Mouse (Mus musculus) liver, embryonic 14.5 days (tissue): ENCODE results near the gene Kcnip3. TPM values are rescaled to one million over a fixed set of nuclear protein-coding genes. Genes with fewer than 3 reads are reported as not detected.

Experiments
- ATAC-seq: fragments of 200-750 bp; cut with Nextera tagmentation; 2 replicates; pipeline ENCODE4 v1.8.0; 2017; ENCODE audit warnings: moderate number of reproducible peaks, mild to moderate bottlenecking, moderate library complexity; ENCODE audit not compliant: insufficient read depth
- DNase-seq, 3 experiments: peaks; one replicate each; pipeline ENCODE4 v3.0.0-alpha.2; 2012 to 2013; ENCODE audit warnings: low read depth in 3 of 3, low spot score in 3 of 3
- H3K27ac ChIP-seq: fragments of 300-500 bp; sonication (generic); 2 replicates; pipeline ENCODE4 v1.5.1; 2014; ENCODE audit warnings: moderate library complexity, mild to moderate bottlenecking, control low read depth, inconsistent platforms
- H3K27me3 ChIP-seq: fragments of 300-500 bp; sonication (generic); 2 replicates; pipeline ENCODE4 v1.6.1; 2014; ENCODE audit warnings: mild to moderate bottlenecking, low read length, moderate library complexity; ENCODE audit not compliant: control insufficient read depth, insufficient read depth
- H3K36me3 ChIP-seq: fragments of 300-500 bp; sonication (generic); replicated peaks from 2 replicates; pipeline ENCODE4 v1.6.1; 2014; ENCODE audit warnings: low read depth; ENCODE audit not compliant: control insufficient read depth, insufficient read depth
- H3K4me1 ChIP-seq, 2 experiments: fragments of 200-500 bp in 1 of 2; fragments of 300-500 bp in 1 of 2; sonication (generic) in 1 of 2; replicated peaks; 2 replicates each; pipeline ENCODE4 v1.6.1; 2012 to 2014; ENCODE audit warnings: antibody characterized with exemption in 1 of 2, inconsistent platforms in 1 of 2, low read length in 1 of 2; ENCODE audit not compliant: control insufficient read depth in 2 of 2, insufficient read depth in 2 of 2
- H3K4me2 ChIP-seq: fragments of 300-500 bp; sonication (generic); 2 replicates; pipeline ENCODE4 v1.6.1; 2014; ENCODE audit warnings: low read depth, mild to moderate bottlenecking, control low read depth, moderate library complexity
- H3K4me3 ChIP-seq, 2 experiments: fragments of 200-500 bp in 1 of 2; fragments of 300-500 bp in 1 of 2; sonication (generic) in 1 of 2; 2 replicates each; pipeline ENCODE4 v1.5.1; 2012 to 2014; ENCODE audit warnings: low read depth in 2 of 2, low read length in 2 of 2, mild to moderate bottlenecking in 2 of 2, control low read depth in 1 of 2, inconsistent platforms in 1 of 2, moderate library complexity in 1 of 2; ENCODE audit not compliant: insufficient read depth in 1 of 2
- H3K9ac ChIP-seq: fragments of 300-500 bp; sonication (generic); replicated peaks from 2 replicates; pipeline ENCODE4 v1.6.1; 2014; ENCODE audit warnings: mild to moderate bottlenecking, control low read depth, moderate library complexity
- H3K9me3 ChIP-seq: fragments of 300-500 bp; sonication (generic); 2 replicates; pipeline ENCODE4 v1.6.1; 2016; ENCODE audit warnings: low read length, mixed read lengths; ENCODE audit not compliant: control insufficient read depth
- CTCF ChIP-seq: IDR thresholded peaks from 2 replicates; pipeline ENCODE4 v1.5.1; 2016; ENCODE audit warnings: antibody characterized with exemption, low read depth, control low read depth
- EP300 ChIP-seq: IDR thresholded peaks from 2 replicates; pipeline ENCODE4 v1.6.1; 2016; ENCODE audit warnings: antibody characterized with exemption, low read depth
- WGBS: fragments of 180-500 bp; shearing (Covaris S2); extraction: QIAGEN DNeasy Blood & Tissue Kit; methylation state at CpG from one replicate; pipeline ENCODE4 v1.1.7; 2014; ENCODE audit not compliant: insufficient replicate concordance; 5-methylcytosine and 5-hydroxymethylcytosine counted together
- polyA plus RNA-seq, 2 experiments: library from polyadenylated mRNA; depleted of rRNA in 1 of 2; stranded (reverse) in 1 of 2; unstranded in 1 of 2; fragments of >200 nt; fragmentation: Nextera tagmentation in 1 of 2; extraction: Ambion mirVana in 1 of 2; gene quantifications; 2 replicates each; pipeline versions ENCODE4 v1.2.1 to v1.2.3; 2012 to 2014

The Kcnip3 gene
- polyA plus RNA-seq, 2 experiments = 0.36 to 0.42 TPM

DNA sequence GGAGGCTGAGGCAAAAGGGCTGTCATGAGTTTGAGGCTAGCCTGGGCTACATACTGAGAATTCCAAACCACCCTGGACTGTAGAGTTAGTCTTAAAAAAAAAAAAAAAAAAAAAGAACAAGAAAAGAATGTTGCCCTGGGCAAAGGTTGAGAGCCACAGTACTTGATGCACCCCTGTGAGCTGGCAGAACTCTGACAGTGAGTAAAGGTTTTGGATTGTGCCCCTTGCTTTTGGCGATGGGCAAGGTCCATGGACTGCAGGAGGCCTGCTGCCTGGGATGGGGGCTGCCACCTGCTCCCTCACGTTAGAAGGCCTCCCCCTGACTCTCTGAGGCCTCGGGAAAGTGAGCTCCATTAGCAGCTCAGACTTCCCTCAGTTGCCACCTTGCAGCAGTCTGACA, 105.2 kb downstream of the Kcnip3 start:
- ATAC-seq (no peak), DNase-seq (no peak)
- Histone ChIP-seq H3K27me3 (no peaks in the 10 kb centered on the region), H3K9me3 (no peaks in the 10 kb centered on the region), H3K27ac (no peak overlapping the region), H3K9ac (no peak overlapping the region), H3K4me2 (no peak overlapping the region), H3K4me1 (no peaks in the 10 kb centered on the region), H3K4me3 (no peak overlapping the region), H3K36me3 (no peaks in the 10 kb centered on the region)
- TF ChIP-seq CTCF = no peak
- TF ChIP-seq EP300 = no peak
- 40% methylated on average over 3 of the region's 3 CpGs for WGBS

DNA sequence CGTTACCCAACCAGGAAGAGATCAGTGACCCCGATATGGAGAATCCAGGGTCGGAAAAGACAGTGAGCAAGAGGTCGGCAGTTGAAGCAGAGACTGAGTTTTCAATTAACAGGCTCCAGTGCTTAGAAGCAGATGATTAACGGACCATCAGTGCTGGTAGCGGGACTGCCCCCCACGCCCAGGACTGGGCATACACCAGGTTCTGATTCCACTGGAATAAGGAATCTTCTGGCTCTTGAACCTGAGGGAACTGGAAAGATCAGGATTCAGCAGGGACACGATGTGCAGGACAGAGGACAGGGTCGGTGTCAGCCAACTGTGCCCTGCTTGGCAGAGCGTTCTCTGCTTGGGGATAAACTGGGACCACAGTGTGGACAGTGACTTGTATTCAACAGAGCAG, 106.1 kb downstream of the Kcnip3 start:
- ATAC-seq = no peak
- 48% methylated on average over 10 of the region's 10 CpGs for whole genome bisulfite sequencing
- no peak overlapping the region for H3K4me2 ChIP-seq
- H3K9me3 ChIP-seq = no peaks in the 10 kb centered on the region
- DNase-seq = no peak
- H3K4me1 ChIP-seq = no peaks in the 10 kb centered on the region
- H3K9ac ChIP-seq = no peak overlapping the region
- TF ChIP-seq CTCF (no peak), EP300 (no peak)
- H3K4me3 ChIP-seq = no peak overlapping the region
- H3K36me3 ChIP-seq = no peaks in the 10 kb centered on the region
- no peaks in the 10 kb centered on the region for H3K27me3 ChIP-seq
- no peak overlapping the region for H3K27ac ChIP-seq

DNA sequence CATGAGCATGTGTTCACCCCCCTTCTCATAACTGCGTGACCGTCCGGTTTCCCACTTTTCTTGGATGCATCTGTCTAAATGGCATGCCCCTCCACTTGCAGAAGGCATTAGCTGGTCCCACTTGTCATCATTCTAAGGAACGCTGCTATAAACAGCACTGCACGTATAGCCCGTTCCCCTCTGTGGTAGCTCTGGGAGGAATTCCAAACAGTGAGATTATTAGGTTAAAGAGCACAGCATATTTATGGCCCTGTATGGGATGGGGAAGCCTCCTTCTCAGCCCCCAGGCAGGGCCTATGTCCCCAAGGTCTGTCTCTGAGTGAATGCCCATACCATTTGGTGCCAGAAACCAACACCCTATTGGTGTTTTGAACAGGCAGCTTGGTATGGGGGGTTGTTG, 110.8 kb downstream of the Kcnip3 start:
- ATAC-seq (no peak), DNase-seq (no peak)
- Histone ChIP-seq H3K27ac (no peak overlapping the region), H3K9ac (no peak overlapping the region), H3K36me3 (no peaks in the 10 kb centered on the region), H3K27me3 (no peaks in the 10 kb centered on the region), H3K4me3 (no peak overlapping the region), H3K9me3 (no peaks in the 10 kb centered on the region), H3K4me1 (no peaks in the 10 kb centered on the region), H3K4me2 (no peak overlapping the region)
- no peak for TF ChIP-seq EP300
- TF ChIP-seq CTCF = no peak
- 80% methylated on average over 6 of the region's 6 CpGs for WGBS

Other genes with a start within 250 kb of the Kcnip3 start
- 1.1 and 1.8 TPM in 2 replicates for gene Dusp2, start 185.9 kb downstream of the Kcnip3 start, polyA plus RNA-seq (2012; rRNA removed)
- 1.5 and 1.7 TPM in 2 replicates for gene Dusp2, start 185.9 kb downstream of the Kcnip3 start, polyA plus RNA-seq (2014; fragmentation: Nextera tagmentation; extraction: Ambion mirVana)
- not detected in 2 replicates for gene Astl, start 183.5 kb downstream of the Kcnip3 start, polyA plus RNA-seq (2012; rRNA removed)
- not detected in 2 replicates for gene Astl, start 183.5 kb downstream of the Kcnip3 start, polyA plus RNA-seq (2014; fragmentation: Nextera tagmentation; extraction: Ambion mirVana)
- gene Adra2b, start 158.9 kb downstream of the Kcnip3 start, polyA plus RNA-seq (2012; rRNA removed) = 12.4 and 13.2 TPM in 2 replicates
- 20.0 and 24.4 TPM in 2 replicates for gene Adra2b, start 158.9 kb downstream of the Kcnip3 start, polyA plus RNA-seq (2014; fragmentation: Nextera tagmentation; extraction: Ambion mirVana)
- 0.26 and 0.45 TPM in 2 replicates for gene Gpat2, start 96.9 kb downstream of the Kcnip3 start, polyA plus RNA-seq (2012; rRNA removed)
- 0.32 and 0.33 TPM in 2 replicates for gene Gpat2, start 96.9 kb downstream of the Kcnip3 start, polyA plus RNA-seq (2014; fragmentation: Nextera tagmentation; extraction: Ambion mirVana)
- gene Fahd2a, start 77.5 kb downstream of the Kcnip3 start, polyA plus RNA-seq (2012; rRNA removed) = 6.8 and 7.9 TPM in 2 replicates
- 15.1 and 20.0 TPM in 2 replicates for gene Fahd2a, start 77.5 kb downstream of the Kcnip3 start, polyA plus RNA-seq (2014; fragmentation: Nextera tagmentation; extraction: Ambion mirVana)
- gene Prom2, start 19.4 kb upstream of the Kcnip3 start, polyA plus RNA-seq (2012; rRNA removed) = 0.01 TPM in 1 of 2 replicates, not detected in the other
- gene Prom2, start 19.4 kb upstream of the Kcnip3 start, polyA plus RNA-seq (2014; fragmentation: Nextera tagmentation; extraction: Ambion mirVana) = not detected in 2 replicates
- 1.0 and 1.1 TPM in 2 replicates for gene Zfp661, start 65.0 kb upstream of the Kcnip3 start, polyA plus RNA-seq (2012; rRNA removed)
- gene Zfp661, start 65.0 kb upstream of the Kcnip3 start, polyA plus RNA-seq (2014; fragmentation: Nextera tagmentation; extraction: Ambion mirVana) = 0.83 and 0.86 TPM in 2 replicates
- gene Mrps5, start 65.1 kb upstream of the Kcnip3 start, polyA plus RNA-seq (2012; rRNA removed) = 25.2 and 46.4 TPM in 2 replicates
- 80.1 and 80.3 TPM in 2 replicates for gene Mrps5, start 65.1 kb upstream of the Kcnip3 start, polyA plus RNA-seq (2014; fragmentation: Nextera tagmentation; extraction: Ambion mirVana)
- 0.01 and 0.03 TPM in 2 replicates for gene Mal, start 134.6 kb upstream of the Kcnip3 start, polyA plus RNA-seq (2012; rRNA removed)
- 0.06 and 0.10 TPM in 2 replicates for gene Mal, start 134.6 kb upstream of the Kcnip3 start, polyA plus RNA-seq (2014; fragmentation: Nextera tagmentation; extraction: Ambion mirVana)
- gene Mall, start 207.8 kb upstream of the Kcnip3 start, polyA plus RNA-seq (2012; rRNA removed) = 0.02 and 0.06 TPM in 2 replicates
- gene Mall, start 207.8 kb upstream of the Kcnip3 start, polyA plus RNA-seq (2014; fragmentation: Nextera tagmentation; extraction: Ambion mirVana) = not detected in 2 replicates